Mouse (Mus musculus): Measurements from ENCODE around the gene St8sia4. TPM values are rescaled to one million over a fixed set of nuclear protein-coding genes. Genes with fewer than 3 reads are reported as not detected.
A peak's percentile ranks its signal among the peaks of the same experiment; 100 is the strongest.

St8sia4 gene
- 10 to 100 TPM in 1 of 2 experiments, 1 to 10 TPM in 1; 7.8 to 11.6 TPM for total RNA-seq (2021)

- DNase-seq = peak; percentile 80 to 85
Observed at GRCm38 (mm10) chr1:95667435-95668252, at the start of gene St8sia4. Gene St8sia4, minus strand, starts transcription at chr1:95667571.

GRCm38 (mm10) chr1:95709181-95709580, 41.8 kb upstream of the St8sia4 start:
- intact Hi-C loops (cut with DNase I) = no loop called here
- no peak for DNase-seq

More at GRCm38 (mm10) chr1:95667435-95668252, at the start of gene St8sia4:
- intact Hi-C loops (cut with DNase I) = loop anchor here (2.0 to 5.0 kb wide), 5 partner anchors 50 to 355 kb away; partner anchors contain the start of gene Fam174a

- intact Hi-C loops (cut with DNase I) = no loop called here
- DNase-seq = no peak
Observed at GRCm38 (mm10) chr1:95699903-95700302, 32.5 kb upstream of the St8sia4 start.

GRCm38 (mm10) chr1:95674052-95674451, 6.7 kb upstream of the St8sia4 start:
- DNase-seq = no peak
- intact Hi-C loops (cut with DNase I) = no loop called here

- DNase-seq = peak; percentile 12 to 32
- intact Hi-C loops (cut with DNase I) = loop anchor here (5.0 kb wide), 3 partner anchors 51 to 356 kb away; partner anchors contain the start of gene Fam174a
Observed at GRCm38 (mm10) chr1:95668253-95668805, 958 bp upstream of the St8sia4 start.

GRCm38 (mm10) chr1:95666541-95667320, 640 bp downstream of the St8sia4 start:
- intact Hi-C loops (cut with DNase I) = loop anchor here (2.0 to 5.0 kb wide), 5 partner anchors 49 to 354 kb away; partner anchors contain the start of gene Fam174a
- peak in 1 of 2 experiments; percentile 10 for DNase-seq

DNA sequence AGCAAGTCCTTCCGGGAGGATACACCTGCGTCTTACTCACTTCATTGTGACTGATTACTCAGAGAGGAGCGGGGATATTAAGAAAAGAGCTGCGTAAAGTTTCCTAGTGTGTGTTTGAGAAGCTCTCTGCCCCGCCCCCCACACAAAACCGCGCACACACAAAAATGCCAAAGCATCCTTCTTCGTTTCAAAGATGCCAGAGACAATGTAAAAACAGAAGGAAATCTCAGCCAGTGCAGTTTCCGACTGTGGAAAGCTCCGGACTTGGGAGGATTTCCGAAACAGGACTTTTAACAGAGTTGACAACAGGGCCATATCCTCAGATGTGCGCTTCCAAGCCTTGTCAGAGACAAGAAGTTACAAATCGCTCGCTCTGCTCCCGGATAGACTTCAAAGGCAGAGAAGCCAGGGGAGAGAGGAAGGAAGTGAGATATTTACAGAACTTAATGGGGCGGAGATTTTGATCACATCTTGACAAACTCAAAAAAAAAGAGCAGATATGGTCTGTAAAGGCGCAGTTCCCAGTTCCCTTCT, 1.4 kb downstream of the St8sia4 start:
- peak; percentile 30 to 45 for DNase-seq
- intact Hi-C loops (cut with DNase I) = loop anchor here (2.0 to 5.0 kb wide), 5 partner anchors 49 to 354 kb away; partner anchors contain the start of gene Fam174a

DNA sequence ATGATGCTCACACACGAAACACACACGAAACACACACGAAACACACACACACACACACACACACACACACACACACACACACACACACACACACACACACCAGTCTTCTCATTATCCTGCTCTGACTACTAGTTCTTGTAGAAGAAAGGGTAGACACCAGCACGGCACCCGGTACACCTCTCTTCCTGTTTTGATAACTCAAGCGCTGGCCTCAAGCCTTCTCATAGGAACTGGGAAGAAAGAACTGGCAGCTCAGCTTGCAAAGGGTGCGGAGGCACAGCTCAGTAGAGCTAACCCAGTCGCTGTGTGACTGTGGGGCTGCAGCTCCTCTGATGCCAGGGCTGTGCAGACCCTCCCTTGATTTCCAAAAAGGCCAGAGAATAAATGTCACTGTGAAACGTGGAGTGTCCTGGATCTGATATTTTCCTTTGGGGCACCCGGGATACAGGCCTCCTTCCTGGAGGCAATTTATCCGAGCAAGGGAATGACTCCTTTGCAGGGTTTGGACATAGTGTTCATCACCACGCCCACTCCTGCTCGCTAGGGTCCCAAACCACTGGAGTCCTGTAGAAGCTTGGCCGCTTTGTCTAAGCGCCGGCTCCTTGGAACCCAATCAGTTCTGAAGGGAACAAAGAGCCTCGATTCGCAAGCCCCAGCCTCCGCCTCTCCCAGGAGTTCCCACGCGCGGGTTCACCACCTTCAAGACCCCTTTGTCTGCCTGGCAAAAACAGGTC, 2.2 kb downstream of the St8sia4 start:
- DNase-seq = peak; percentile 12 to 20
- intact Hi-C loops (cut with DNase I) = loop anchor here (5.0 kb wide), 3 partner anchors 48 to 353 kb away; partner anchors contain the start of gene Fam174a

GRCm38 (mm10) chr1:95664321-95664825, 3.0 kb downstream of the St8sia4 start:
- DNase-seq = peak; percentile 4 to 12
- intact Hi-C loops (cut with DNase I) = no loop called here

- intact Hi-C loops (cut with DNase I) = no loop called here
- no peak for DNase-seq
Observed at GRCm38 (mm10) chr1:95657051-95657668, 10.2 kb downstream of the St8sia4 start.

- intact Hi-C loops (cut with DNase I) = no loop called here
- no peak for DNase-seq
Observed at GRCm38 (mm10) chr1:95655564-95655963, 11.8 kb downstream of the St8sia4 start.

DNA sequence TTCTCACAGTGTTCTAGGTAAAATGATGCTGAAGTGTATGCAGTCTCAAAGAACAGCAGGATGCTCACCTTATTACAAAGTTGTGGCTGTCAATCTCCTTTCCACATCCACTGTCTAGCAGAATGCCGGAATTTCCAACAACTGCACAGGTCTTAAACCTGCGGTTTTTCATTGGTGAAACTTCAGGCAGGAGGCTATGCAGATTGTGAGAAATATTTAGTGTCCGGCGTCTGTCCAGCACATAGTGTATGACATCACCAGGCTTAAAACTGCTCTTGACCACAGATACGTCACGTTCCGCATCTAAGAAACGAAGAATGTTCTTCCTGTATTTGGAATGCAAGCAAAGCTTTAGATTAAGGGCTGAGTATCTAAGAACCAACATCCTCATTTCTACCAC, 13.9 kb downstream of the St8sia4 start:
- intact Hi-C loops (cut with DNase I) = no loop called here
- DNase-seq = no peak

GRCm38 (mm10) chr1:95644292-95644691, 23.1 kb downstream of the St8sia4 start:
- intact Hi-C loops (cut with DNase I) = no loop called here
- DNase-seq = no peak

GRCm38 (mm10) chr1:95639001-95639400, 28.4 kb downstream of the St8sia4 start:
- intact Hi-C loops (cut with DNase I) = no loop called here
- no peak for DNase-seq

DNA sequence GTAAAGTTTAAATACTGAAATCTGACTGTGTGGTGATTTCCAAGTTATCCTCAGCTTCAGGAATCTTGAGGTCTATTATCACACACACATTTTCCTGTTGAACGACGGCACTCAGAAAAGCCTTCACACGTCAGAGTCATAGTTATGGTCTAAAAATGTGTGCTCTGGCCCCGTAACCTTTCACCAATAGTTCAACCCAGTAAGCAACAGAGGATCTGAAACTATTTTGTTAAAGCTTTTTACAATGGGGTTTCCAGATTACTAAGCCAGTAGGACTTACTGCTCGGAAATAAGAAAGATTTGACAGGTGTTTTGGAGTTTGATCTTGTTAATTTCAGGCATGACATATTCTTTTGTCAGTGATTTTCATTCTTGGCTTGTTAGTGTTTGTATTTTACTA, 43.0 kb downstream of the St8sia4 start:
- DNase-seq = no peak
- intact Hi-C loops (cut with DNase I) = no loop called here

DNA sequence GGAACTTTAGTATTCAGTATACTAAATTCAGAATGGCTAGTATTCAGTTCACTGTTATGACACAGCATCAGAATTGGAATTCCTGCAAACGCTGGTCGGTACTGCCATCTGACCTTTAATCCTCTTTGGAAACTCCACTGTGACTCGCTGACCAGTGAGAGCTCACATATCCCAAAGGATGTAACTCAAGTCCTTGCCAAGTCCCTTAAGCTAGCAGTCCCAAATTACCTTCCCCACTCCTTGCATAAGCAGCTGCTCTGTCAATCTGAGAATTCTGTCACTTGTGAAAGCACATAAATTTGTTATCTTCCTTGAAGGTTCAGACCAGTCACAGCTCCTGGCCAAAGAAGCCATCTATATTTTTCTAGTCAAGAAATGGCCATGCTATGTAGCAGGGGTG, 48.7 kb downstream of the St8sia4 start:
- peak; percentile 10 to 17 for DNase-seq
- intact Hi-C loops (cut with DNase I) = loop anchor here (5.0 kb wide), 1 partner anchor 49 kb away; the partner anchor contains the start of gene St8sia4

GRCm38 (mm10) chr1:95618125-95618524, 49.2 kb downstream of the St8sia4 start:
- no peak for DNase-seq
- intact Hi-C loops (cut with DNase I) = loop anchor here (5.0 kb wide), 1 partner anchor 49 kb away; the partner anchor contains the start of gene St8sia4

DNA sequence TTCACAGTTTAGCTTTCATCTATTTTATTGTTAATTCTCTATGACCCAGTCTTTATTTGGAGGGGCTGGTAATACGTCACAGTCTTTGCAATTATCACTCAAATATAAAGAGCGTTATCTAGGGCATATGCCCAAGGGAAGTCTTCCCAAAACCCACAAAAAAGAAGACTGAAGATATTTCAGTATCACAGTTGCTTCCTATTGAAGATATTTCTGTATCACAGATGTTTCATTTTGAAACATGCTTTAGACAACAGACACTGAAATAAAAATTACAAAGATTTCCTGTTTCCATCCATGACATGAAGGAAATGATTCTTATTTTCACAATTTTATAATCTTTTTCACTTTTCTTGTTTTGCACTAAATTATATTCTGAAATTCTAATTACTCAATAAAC, 57.4 kb downstream of the St8sia4 start:
- intact Hi-C loops (cut with DNase I) = no loop called here

GRCm38 (mm10) chr1:95609045-95609444, 58.3 kb downstream of the St8sia4 start:
- no peak for DNase-seq
- intact Hi-C loops (cut with DNase I) = no loop called here

More for the DNA sequence above, 57.4 kb downstream of the St8sia4 start:
- DNase-seq = no peak
